11 mouse cellular contexts compared by ENCODE assay signal in genomic region chr19:15791264-15791913, GRCm38 (mm10).
DNase-seq lines count a peak whose midpoint lies in the region; ATAC-seq and TF ChIP-seq lines count a peak whose summit lies in the region.
"Had no signal": no experiment of that assay in that cellular context is flagged by ENCODE, and none has a peak within 500 bp of the region (broad histone marks: within the 10 kb centered on the region; RNA-seq: fewer than 3 reads in every experiment).

No protein-coding gene starts in this region.

- 31% methylated on average over 12 of the region's 12 CpGs for WGBS in lung, embryonic 15.5 days
- WGBS in hindbrain, embryonic 10.5 days: 67% methylated on average over 12 of the region's 12 CpGs
- WGBS in limb, embryonic 14.5 days: 35% methylated on average over 12 of the region's 12 CpGs
- 31% methylated on average over 12 of the region's 12 CpGs for WGBS in stomach, embryonic 16.5 days

- no peaks in the 10 kb centered on the region for H3K9me3 ChIP-seq in lung, embryonic 15.5 days
- no peaks in the 10 kb centered on the region for H3K9me3 ChIP-seq in hindbrain, embryonic 10.5 days
- no peaks in the 10 kb centered on the region for H3K9me3 ChIP-seq in limb, embryonic 14.5 days (ENCODE audit: control insufficient read depth, low read length)
- no peaks in the 10 kb centered on the region for H3K9me3 ChIP-seq in stomach, embryonic 16.5 days (replicated peaks; ENCODE audit: control insufficient read depth, low read length)

- DNase-seq in lung, postnatal 25 days (ENCODE audit: low spot score): no peak
- DNase-seq in hindbrain, embryonic 10.5 days (ENCODE audit: low spot score): no peak
- DNase-seq in limb, embryonic 14.5 days (ENCODE audit: low spot score): no peak
- no peak for DNase-seq in adrenal gland, adult 18-20 months (ENCODE audit: low spot score in 2 of 2)
- DNase-seq: adrenal gland, postnatal 25 days; cerebellum, adult 9-11 months; kidney, adult 11 months had no signal

- no peak for TF ChIP-seq POLR2A in limb, embryonic 14.5 days (IDR thresholded peaks at IDR 0.05; ENCODE audit: borderline replicate concordance, extremely low read depth, insufficient read depth, insufficient read length)

- no peak overlapping the region for H3K4me3 ChIP-seq in lung, embryonic 15.5 days
- H3K4me3 ChIP-seq in hindbrain, embryonic 10.5 days: peak overlapping the region; percentile 23; the same call in 1 of the 2 replicates
- peak overlapping the region; percentile 5; the same call in 1 of the 2 replicates for H3K4me3 ChIP-seq in limb, embryonic 14.5 days (replicated peaks; ENCODE audit: low read length)
- no peak overlapping the region for H3K4me3 ChIP-seq in stomach, embryonic 16.5 days (replicated peaks; ENCODE audit: low read length)
- H3K4me3 ChIP-seq: myocyte had no signal

- no peak overlapping the region for H3K27ac ChIP-seq in lung, embryonic 15.5 days
- H3K27ac ChIP-seq in hindbrain, embryonic 10.5 days: no peak overlapping the region
- no peak overlapping the region for H3K27ac ChIP-seq in limb, embryonic 14.5 days (replicated peaks; ENCODE audit: low read depth, low read length)
- no peak overlapping the region for H3K27ac ChIP-seq in stomach, embryonic 16.5 days (ENCODE audit: low read length)

- no peaks in the 10 kb centered on the region for H3K36me3 ChIP-seq in lung, embryonic 15.5 days
- H3K36me3 ChIP-seq in hindbrain, embryonic 10.5 days: no peaks in the 10 kb centered on the region
- no peaks in the 10 kb centered on the region for H3K36me3 ChIP-seq in limb, embryonic 14.5 days (ENCODE audit: control insufficient read depth, insufficient read depth, low read length)
- H3K36me3 ChIP-seq in stomach, embryonic 16.5 days (ENCODE audit: control insufficient read depth, insufficient read depth, low read length): no peaks in the 10 kb centered on the region

- 0 out of 2 replicates have a peak, but pooled peaks cover 4% of the 10 kb centered on the region for H3K4me1 ChIP-seq in lung, embryonic 15.5 days
- peaks cover 11% of the 10 kb centered on the region for H3K4me1 ChIP-seq in hindbrain, embryonic 10.5 days (replicated peaks)
- peaks cover 12% of the 10 kb centered on the region for H3K4me1 ChIP-seq in limb, embryonic 14.5 days (ENCODE audit: control insufficient read depth, insufficient read depth, low read length)
- H3K4me1 ChIP-seq in stomach, embryonic 16.5 days (ENCODE audit: control insufficient read depth, insufficient read depth, low read length): peaks cover 10% of the 10 kb centered on the region

- H3K4me2 ChIP-seq in lung, embryonic 15.5 days: peak overlapping the region; percentile 41
- peak overlapping the region; percentile 32 for H3K4me2 ChIP-seq in limb, embryonic 14.5 days (replicated peaks; ENCODE audit: low read depth, low read length, severe bottlenecking)
- H3K4me2 ChIP-seq in stomach, embryonic 16.5 days (ENCODE audit: low read depth, low read length): peak overlapping the region; percentile 35

- no peak for ATAC-seq in lung, embryonic 15.5 days (ENCODE audit: borderline replicate concordance, extremely low read depth, low FRiP score, low TSS enrichment)
- no peak for ATAC-seq in limb, embryonic 14.5 days (ENCODE audit: low FRiP score, low read depth)
- ATAC-seq in stomach, embryonic 16.5 days (ENCODE audit: insufficient read depth, low FRiP score): no peak
- no peak for ATAC-seq in megakaryocyte-erythroid progenitor cell, adult 5-6 weeks (replicated peaks; ENCODE audit: low FRiP score, low TSS enrichment, poor library complexity, severe bottlenecking)

- no peaks in the 10 kb centered on the region; the same call in 1 of the 2 replicates for H3K27me3 ChIP-seq in lung, embryonic 15.5 days
- H3K27me3 ChIP-seq in hindbrain, embryonic 10.5 days (ENCODE audit: insufficient read depth, poor library complexity, severe bottlenecking): 0 out of 2 replicates have a peak, but pooled peaks cover 4% of the 10 kb centered on the region
- H3K27me3 ChIP-seq in limb, embryonic 14.5 days (ENCODE audit: control insufficient read depth, insufficient read depth, low read length): 0 out of 2 replicates have a peak, but pooled peaks cover 4% of the 10 kb centered on the region
- H3K27me3 ChIP-seq in stomach, embryonic 16.5 days (ENCODE audit: control insufficient read depth, insufficient read depth, low read length): no peaks in the 10 kb centered on the region

- no peak overlapping the region for H3K9ac ChIP-seq in lung, embryonic 15.5 days
- H3K9ac ChIP-seq in limb, embryonic 14.5 days (ENCODE audit: low read depth, low read length, severe bottlenecking): no peak overlapping the region
- H3K9ac ChIP-seq in stomach, embryonic 16.5 days (ENCODE audit: low read length): no peak overlapping the region

Comparison
In these comparisons a context has a peak if more than half of its experiments do, and no peak if none do; other contexts are left out.
1. H3K4me3 ChIP-seq: peak in hindbrain, embryonic 10.5 days (single experiment) and limb, embryonic 14.5 days (single experiment); none in lung, embryonic 15.5 days (single experiment) and stomach, embryonic 16.5 days (single experiment).
2. Peak in every context shown above with its lines, with median percentiles within 50 percentile points of each other: H3K4me2 ChIP-seq.